Mouse (Mus musculus) midbrain, embryonic 12.5 days (tissue): ENCODE measurements around the gene Zfp185. TPM values are rescaled to one million over a fixed set of nuclear protein-coding genes. Genes with fewer than 3 reads are reported as not detected.
"Not testable (repeated sequence)": the region's sequence is repeated elsewhere in the genome, so short reads cannot be mapped to it uniquely, and the experiment has no call there.

Experiments used
- ATAC-seq: fragments of 200-750 bp; cut with Nextera tagmentation; 2 replicates; pipeline ENCODE4 v1.8.0; 2017; ENCODE audit warnings: low read depth, moderate TSS enrichment, moderate library complexity; ENCODE audit not compliant: low FRiP score
- H3K27ac ChIP-seq: fragments of 300-500 bp; sonication (generic); replicated peaks from 2 replicates; pipeline ENCODE4 v1.5.1; 2016; ENCODE audit warnings: mild to moderate bottlenecking
- H3K27me3 ChIP-seq: fragments of 300-500 bp; sonication (generic); 2 replicates; pipeline ENCODE4 v1.6.1; 2016; ENCODE audit warnings: mild to moderate bottlenecking
- H3K36me3 ChIP-seq: fragments of 300-500 bp; sonication (generic); 2 replicates; pipeline ENCODE4 v1.6.1; 2016
- H3K4me1 ChIP-seq: fragments of 300-500 bp; sonication (generic); 2 replicates; pipeline ENCODE4 v1.6.1; 2016
- H3K4me2 ChIP-seq: fragments of 300-500 bp; sonication (generic); replicated peaks from 2 replicates; pipeline ENCODE4 v1.6.1; 2016; ENCODE audit warnings: mild to moderate bottlenecking, moderate library complexity
- H3K4me3 ChIP-seq: fragments of 300-500 bp; sonication (generic); 2 replicates; pipeline ENCODE4 v1.5.1; 2016; ENCODE audit warnings: mild to moderate bottlenecking
- H3K9ac ChIP-seq: fragments of 300-500 bp; sonication (generic); replicated peaks from 2 replicates; pipeline ENCODE4 v1.6.1; 2016; ENCODE audit warnings: mild to moderate bottlenecking, moderate library complexity
- H3K9me3 ChIP-seq: fragments of 300-500 bp; sonication (generic); 2 replicates; pipeline ENCODE4 v1.6.1; 2016; ENCODE audit warnings: mild to moderate bottlenecking
- WGBS: fragments of 180-500 bp; shearing (Covaris S2); methylation state at CpG from one replicate; pipeline ENCODE4 v1.1.7; 2016; 5-methylcytosine and 5-hydroxymethylcytosine counted together
- microRNA counts: library from miRNA; unstranded; fragments of <30 nt; microRNA quantifications from one replicate; lab custom pipeline; 2017
- microRNA-seq: library from miRNA; unstranded; fragments of <30 nt; microRNA quantifications from one replicate; pipeline ENCODE4, GENCODE M21; 2017
- polyA plus RNA-seq: library from polyadenylated mRNA; unstranded; fragments of >200 nt; fragmentation: Nextera tagmentation; extraction: Ambion mirVana; gene quantifications from 2 replicates; pipeline ENCODE4 v1.2.1, GENCODE M21; 2016

Gene Zfp185
- polyA plus RNA-seq, 1 experiment from 2014 or later: 3.3 TPM

- Histone ChIP-seq H3K4me1 (no peaks in the 10 kb centered on the region), H3K4me2 (peak overlapping the region; percentile 55), H3K4me3 (peak overlapping the region; percentile 37), H3K9me3 (no peaks in the 10 kb centered on the region), H3K9ac (peak overlapping the region; percentile 41; the same call in 1 of the 2 replicates), H3K27me3 (no peaks in the 10 kb centered on the region), H3K36me3 (no peaks in the 10 kb centered on the region), H3K27ac (no peak overlapping the region)
- ATAC-seq: peak; percentile 90
- 34% methylated on average over 24 of the region's 24 CpGs for WGBS
Observed at GRCm38 (mm10) chrX:73063512-73064414, 76.6 kb downstream of the Zfp185 start.

GRCm38 (mm10) chrX:73064415-73064793, 77.3 kb downstream of the Zfp185 start, which contains the start of gene Pnma3:
Pnma3 (plus strand) TSS chrX:73064787.
- no peaks in the 10 kb centered on the region for H3K36me3 ChIP-seq
- peak within 1 kb of the TSS; percentile 41; the same call in 1 of the 2 replicates for H3K9ac ChIP-seq
- peak within 1 kb of the TSS; percentile 37 for H3K4me3 ChIP-seq
- no peaks in the 10 kb centered on the region for H3K4me1 ChIP-seq
- H3K4me2 ChIP-seq: peak within 1 kb of the TSS; percentile 55
- no peaks in the 10 kb centered on the region for H3K9me3 ChIP-seq
- no peaks in the 10 kb centered on the region for H3K27me3 ChIP-seq
- H3K27ac ChIP-seq: no peak within 1 kb of the TSS
- 34% methylated on average over 6 of the region's 7 CpGs for WGBS
- ATAC-seq: peak; percentile 72

GRCm38 (mm10) chrX:73066765-73067312, 79.7 kb downstream of the Zfp185 start:
- H3K36me3 ChIP-seq, H3K4me3 ChIP-seq, H3K4me1 ChIP-seq, H3K9me3 ChIP-seq, H3K9ac ChIP-seq, H3K4me2 ChIP-seq, H3K27me3 ChIP-seq, H3K27ac ChIP-seq, ATAC-seq: not testable (repeated sequence)
- 80% methylated on average over 2 of the region's 5 CpGs for WGBS

MicroRNAs within 50 kb of the gene (microRNA counts, 519-probe panel; counts per million panel counts)
- microRNA mmu-miR-2137 (lab: Ali Mortazavi, UCI): not detected

Small RNAs within 50 kb of the gene (microRNA-seq; reads per million reads assigned to microRNA genes)
- gene Mir2137: 4.2 reads per million, percentile 16 among the genes with 10 or more reads in this experiment

Other genes with a start within 250 kb of the Zfp185 start
- 1.6 and 1.8 TPM in 2 replicates for gene Gabrq, start 162.2 kb upstream of the Zfp185 start, polyA plus RNA-seq
- gene Cetn2, start 68.9 kb upstream of the Zfp185 start, polyA plus RNA-seq: 99.1 and 107 TPM in 2 replicates
- gene Nsdhl, start 68.8 kb upstream of the Zfp185 start, polyA plus RNA-seq: 38.5 and 43.0 TPM in 2 replicates
- gene Pnma5, start 49.8 kb downstream of the Zfp185 start, polyA plus RNA-seq: 0.14 TPM in 1 of 2 replicates, not detected in the other
- 1.1 TPM in 2 replicates for gene Pnma3, start 77.4 kb downstream of the Zfp185 start, polyA plus RNA-seq
- gene Xlr4a, start 95.1 kb downstream of the Zfp185 start, polyA plus RNA-seq: 0.55 and 0.58 TPM in 2 replicates
- gene Xlr3a, start 109.8 kb downstream of the Zfp185 start, polyA plus RNA-seq: 3.5 and 4.0 TPM in 2 replicates
- 0.29 and 0.73 TPM in 2 replicates for gene Gm14685, start 129.7 kb downstream of the Zfp185 start, polyA plus RNA-seq
- gene Xlr5b, start 161.5 kb downstream of the Zfp185 start, polyA plus RNA-seq: not detected in 2 replicates
- gene DXBay18, start 162.1 kb downstream of the Zfp185 start, polyA plus RNA-seq: 0.34 and 0.40 TPM in 2 replicates
- gene Spin2d, start 189.7 kb downstream of the Zfp185 start, polyA plus RNA-seq: not detected in 2 replicates
- gene Xlr3b, start 204.9 kb downstream of the Zfp185 start, polyA plus RNA-seq: 14.1 and 16.1 TPM in 2 replicates
- 0.43 and 0.70 TPM in 2 replicates for gene Xlr4b, start 227.0 kb downstream of the Zfp185 start, polyA plus RNA-seq
- gene F8a, start 241.0 kb downstream of the Zfp185 start, polyA plus RNA-seq: 23.1 and 23.2 TPM in 2 replicates